Mouse (Mus musculus): ENCODE data around the gene Itga8. TPM values are rescaled to one million over a fixed set of nuclear protein-coding genes. Genes with fewer than 3 reads are reported as not detected.
A peak's percentile ranks its signal among the peaks of the same experiment; 100 is the strongest.

Itga8 gene
- polyA plus RNA-seq, 1 experiment from 2014 or later, result 37.4 TPM

DNA sequence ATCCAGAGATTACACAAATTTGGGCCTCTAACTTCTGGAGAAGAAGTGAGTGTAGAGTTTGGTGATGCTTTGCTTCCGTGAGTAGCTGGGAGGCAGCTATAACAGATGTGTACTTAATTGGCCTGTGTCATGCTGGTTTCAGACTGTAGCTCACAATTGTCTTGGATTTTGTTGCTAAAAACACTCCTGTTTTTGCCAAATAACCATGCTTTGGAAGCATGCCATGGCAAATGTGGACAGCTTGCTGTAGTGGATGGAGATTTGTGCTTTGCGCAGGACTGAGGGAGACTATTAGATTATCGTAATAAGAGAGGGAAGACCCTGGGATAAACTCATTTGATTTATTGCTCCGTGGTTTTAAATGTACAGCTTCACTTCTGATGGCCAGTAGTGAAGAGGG lies 16.3 kb upstream of the Itga8 start:
- TF ChIP-seq CTCF (IDR thresholded peaks at IDR 0.05; ENCODE audit: low read depth), result no peak
- Histone ChIP-seq H3K27me3 (ENCODE audit: insufficient read depth, low read length) (no peaks in the 10 kb centered on the region), H3K9ac (ENCODE audit: low read depth, low read length) (no peak overlapping the region), H3K9me3 (replicated peaks; ENCODE audit: low read length) (no peaks in the 10 kb centered on the region), H3K4me2 (ENCODE audit: low read length) (no peak overlapping the region), H3K4me1 (replicated peaks; ENCODE audit: insufficient read depth, low read length) (no peaks in the 10 kb centered on the region), H3K4me3 (replicated peaks; ENCODE audit: low read depth, low read length) (no peak overlapping the region), H3K36me3 (ENCODE audit: insufficient read depth, low read length) (no peaks in the 10 kb centered on the region), H3K27ac (no peak overlapping the region)
- ATAC-seq (replicated peaks; ENCODE audit: low FRiP score, low read depth), result no peak
- 69% methylated on average over 4 of the region's 4 CpGs for WGBS
- DNase-seq (ENCODE audit: low spot score), result no peak

DNA sequence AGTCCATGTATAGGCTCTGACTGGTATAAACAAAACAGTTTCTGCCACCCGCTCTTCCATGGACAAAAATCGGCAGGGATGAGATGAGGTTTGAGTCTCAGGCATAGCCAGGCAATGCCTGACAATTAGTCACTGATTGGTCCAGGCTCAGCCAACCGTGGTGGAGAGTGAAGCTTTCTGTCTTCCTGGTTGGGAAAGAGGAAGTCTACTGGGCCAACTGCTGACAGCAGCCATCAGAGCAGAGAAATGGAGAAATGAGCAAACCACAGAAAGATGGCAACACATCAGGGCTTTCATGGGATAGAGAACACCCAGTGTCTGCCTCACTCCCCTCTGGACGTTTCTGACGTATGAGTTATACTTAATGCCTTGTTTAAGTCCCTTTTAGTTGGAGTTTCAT lies 15.6 kb upstream of the Itga8 start:
- no peak; the same call in 1 of the 2 replicates for ATAC-seq (replicated peaks; ENCODE audit: low FRiP score, low read depth)
- Histone ChIP-seq H3K27ac (no peak overlapping the region), H3K36me3 (ENCODE audit: insufficient read depth, low read length) (no peaks in the 10 kb centered on the region), H3K4me3 (replicated peaks; ENCODE audit: low read depth, low read length) (no peak overlapping the region), H3K4me1 (replicated peaks; ENCODE audit: insufficient read depth, low read length) (no peaks in the 10 kb centered on the region), H3K4me2 (ENCODE audit: low read length) (no peak overlapping the region), H3K9ac (ENCODE audit: low read depth, low read length) (no peak overlapping the region), H3K27me3 (ENCODE audit: insufficient read depth, low read length) (no peaks in the 10 kb centered on the region), H3K9me3 (replicated peaks; ENCODE audit: low read length) (no peaks in the 10 kb centered on the region)
- DNase-seq (ENCODE audit: low spot score), result no peak
- WGBS, result 72% methylated on average over 5 of the region's 5 CpGs
- TF ChIP-seq CTCF (IDR thresholded peaks at IDR 0.05; ENCODE audit: low read depth), result no peak

DNA sequence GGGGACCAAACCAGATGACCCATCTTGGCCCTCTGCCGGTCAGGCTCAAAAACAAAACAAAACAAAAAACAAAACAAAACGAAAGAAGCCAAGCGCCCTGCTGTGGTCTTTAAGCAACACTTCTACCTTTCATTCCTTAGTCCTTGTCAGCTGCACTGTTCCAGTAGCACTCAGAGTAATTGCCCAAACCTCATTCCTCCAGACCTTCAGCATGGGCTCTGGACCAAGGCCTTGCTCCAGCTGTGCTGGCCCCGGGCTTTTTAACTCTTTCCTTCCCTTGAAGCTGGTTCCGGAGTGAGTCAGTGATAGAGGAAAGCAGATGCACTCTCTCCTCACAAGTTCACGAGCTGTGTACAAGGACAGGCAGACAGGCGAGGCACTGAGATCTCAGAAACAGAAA lies 14.6 kb upstream of the Itga8 start:
- WGBS, result 34% methylated on average over 7 of the region's 7 CpGs
- TF ChIP-seq CTCF (IDR thresholded peaks at IDR 0.05; ENCODE audit: low read depth), result no peak
- DNase-seq (ENCODE audit: low spot score) (no peak), ATAC-seq (replicated peaks; ENCODE audit: low FRiP score, low read depth) (no peak)
- Histone ChIP-seq H3K4me2 (ENCODE audit: low read length) (no peak overlapping the region), H3K9ac (ENCODE audit: low read depth, low read length) (no peak overlapping the region), H3K4me1 (replicated peaks; ENCODE audit: insufficient read depth, low read length) (no peaks in the 10 kb centered on the region), H3K27me3 (ENCODE audit: insufficient read depth, low read length) (no peaks in the 10 kb centered on the region), H3K9me3 (replicated peaks; ENCODE audit: low read length) (no peaks in the 10 kb centered on the region), H3K4me3 (replicated peaks; ENCODE audit: low read depth, low read length) (no peak overlapping the region), H3K27ac (no peak overlapping the region), H3K36me3 (ENCODE audit: insufficient read depth, low read length) (no peaks in the 10 kb centered on the region)

DNA sequence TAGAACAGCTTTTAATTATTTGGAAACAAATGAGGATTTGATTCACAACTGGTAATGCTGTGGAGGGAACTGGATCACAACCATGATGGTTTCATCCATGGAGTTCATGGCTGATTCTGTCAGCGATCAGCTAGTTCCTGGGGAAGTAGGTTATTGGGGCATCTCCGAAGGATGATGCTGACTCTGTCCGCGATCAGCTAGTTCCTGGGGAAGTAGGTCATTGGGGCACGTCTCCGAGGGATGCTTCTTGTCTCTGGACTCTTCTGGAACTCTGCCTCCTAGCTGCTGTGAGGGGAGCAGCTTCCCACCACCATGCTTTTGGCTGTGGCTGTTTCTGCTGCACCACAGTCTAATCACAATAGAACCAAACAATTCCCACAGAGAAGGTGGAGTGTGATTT lies 12.3 kb upstream of the Itga8 start:
- H3K27ac ChIP-seq, result no peak overlapping the region
- no peak overlapping the region for H3K9ac ChIP-seq (ENCODE audit: low read depth, low read length)
- no peaks in the 10 kb centered on the region for H3K4me1 ChIP-seq (replicated peaks; ENCODE audit: insufficient read depth, low read length)
- DNase-seq (ENCODE audit: low spot score), result no peak
- WGBS, result 73% methylated on average over 6 of the region's 6 CpGs
- no peak overlapping the region for H3K4me3 ChIP-seq (replicated peaks; ENCODE audit: low read depth, low read length)
- H3K9me3 ChIP-seq (replicated peaks; ENCODE audit: low read length), result no peaks in the 10 kb centered on the region
- no peaks in the 10 kb centered on the region for H3K36me3 ChIP-seq (ENCODE audit: insufficient read depth, low read length)
- TF ChIP-seq CTCF (IDR thresholded peaks at IDR 0.05; ENCODE audit: low read depth), result no peak
- no peak for ATAC-seq (replicated peaks; ENCODE audit: low FRiP score, low read depth)
- no peaks in the 10 kb centered on the region for H3K27me3 ChIP-seq (ENCODE audit: insufficient read depth, low read length)
- H3K4me2 ChIP-seq (ENCODE audit: low read length), result no peak overlapping the region

DNA sequence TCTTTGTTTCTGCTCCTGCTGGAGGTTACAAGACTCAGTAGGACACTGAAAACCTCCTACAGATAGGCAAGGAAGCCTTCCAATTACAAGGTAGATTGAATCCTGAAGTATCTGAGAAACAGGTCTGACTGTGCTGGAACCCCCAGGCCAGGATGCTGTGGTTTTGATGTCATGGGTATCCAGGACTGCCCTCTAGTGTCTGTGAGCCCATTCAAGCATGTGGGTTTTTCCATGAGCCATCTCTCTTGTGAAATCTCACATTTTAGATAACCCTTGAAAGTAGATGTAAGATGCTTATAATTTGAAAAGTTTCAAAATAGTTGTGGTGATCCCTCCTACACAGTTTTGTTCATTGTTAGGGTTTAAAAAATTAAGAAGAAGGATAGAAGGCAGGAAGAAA lies 6.7 kb upstream of the Itga8 start:
- no peaks in the 10 kb centered on the region for H3K4me1 ChIP-seq (replicated peaks; ENCODE audit: insufficient read depth, low read length)
- H3K36me3 ChIP-seq (ENCODE audit: insufficient read depth, low read length), result no peaks in the 10 kb centered on the region
- H3K9ac ChIP-seq (ENCODE audit: low read depth, low read length), result no peak overlapping the region
- H3K27me3 ChIP-seq (ENCODE audit: insufficient read depth, low read length), result no peaks in the 10 kb centered on the region
- no peak for ATAC-seq (replicated peaks; ENCODE audit: low FRiP score, low read depth)
- H3K9me3 ChIP-seq (replicated peaks; ENCODE audit: low read length), result no peaks in the 10 kb centered on the region
- TF ChIP-seq CTCF (IDR thresholded peaks at IDR 0.05; ENCODE audit: low read depth), result peak; percentile 48; the same call in 1 of the 2 replicates
- DNase-seq (ENCODE audit: low spot score), result no peak
- no peak overlapping the region for H3K27ac ChIP-seq
- H3K4me3 ChIP-seq (replicated peaks; ENCODE audit: low read depth, low read length), result no peak overlapping the region
- no peak overlapping the region for H3K4me2 ChIP-seq (ENCODE audit: low read length)

DNA sequence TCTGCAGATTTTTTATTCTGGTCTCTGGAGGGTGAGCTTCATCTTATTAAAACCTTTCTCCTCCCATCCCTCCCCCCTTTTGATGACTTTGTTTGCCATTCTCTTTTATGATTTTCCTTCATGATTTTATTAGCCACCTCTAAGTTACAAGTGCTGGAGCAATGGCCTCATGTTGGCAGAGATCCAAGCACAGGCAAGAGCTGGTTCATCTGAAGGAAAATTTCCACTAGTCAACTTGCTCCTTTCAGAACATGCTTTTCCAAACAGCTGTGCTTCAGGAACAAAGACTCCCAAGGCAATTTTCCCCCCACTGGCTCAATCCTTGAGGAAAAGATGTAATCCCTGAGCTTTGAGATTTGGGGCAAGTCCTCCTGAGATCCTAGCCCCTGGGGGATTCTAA lies 5.6 kb upstream of the Itga8 start:
- peak; percentile 48 for DNase-seq (ENCODE audit: low spot score)
- H3K4me3 ChIP-seq (replicated peaks; ENCODE audit: low read depth, low read length), result no peak overlapping the region
- H3K27me3 ChIP-seq (ENCODE audit: insufficient read depth, low read length), result no peaks in the 10 kb centered on the region
- no peak overlapping the region for H3K9ac ChIP-seq (ENCODE audit: low read depth, low read length)
- H3K36me3 ChIP-seq (ENCODE audit: insufficient read depth, low read length), result no peaks in the 10 kb centered on the region
- no peak for ATAC-seq (replicated peaks; ENCODE audit: low FRiP score, low read depth)
- no peak for TF ChIP-seq CTCF (IDR thresholded peaks at IDR 0.05; ENCODE audit: low read depth)
- H3K9me3 ChIP-seq (replicated peaks; ENCODE audit: low read length), result no peaks in the 10 kb centered on the region
- H3K27ac ChIP-seq, result no peak overlapping the region
- no peak overlapping the region for H3K4me2 ChIP-seq (ENCODE audit: low read length)
- H3K4me1 ChIP-seq (replicated peaks; ENCODE audit: insufficient read depth, low read length), result no peaks in the 10 kb centered on the region

DNA sequence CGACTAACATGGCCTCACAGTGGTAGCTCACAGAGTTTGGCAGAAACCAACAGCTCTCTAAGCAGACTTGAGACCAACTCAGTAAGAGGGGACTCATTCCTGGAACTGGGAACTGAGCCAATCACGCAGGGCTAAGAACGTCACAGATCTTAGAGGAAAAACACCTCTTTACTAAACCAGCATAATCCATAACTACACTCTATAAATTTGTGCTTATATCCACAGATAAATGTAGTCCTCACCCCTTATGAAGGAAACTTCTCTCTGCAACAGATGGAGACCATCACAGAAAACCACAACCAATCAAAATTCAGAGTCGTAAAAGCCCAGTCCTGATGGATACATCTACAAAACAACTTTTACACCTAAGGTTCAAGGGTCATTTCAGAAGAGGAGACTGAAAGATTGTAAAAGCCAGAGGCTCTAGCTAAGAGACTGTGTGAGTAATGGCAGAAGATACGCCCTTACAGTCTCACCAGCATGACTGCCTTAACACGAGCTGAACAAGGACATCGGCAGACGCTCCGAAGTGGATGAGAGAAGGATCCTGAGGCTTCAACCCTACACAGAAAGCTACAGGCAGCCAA lies 3.4 kb upstream of the Itga8 start:
- Histone ChIP-seq H3K36me3 (ENCODE audit: insufficient read depth, low read length) (no peaks in the 10 kb centered on the region), H3K9me3 (replicated peaks; ENCODE audit: low read length) (no peaks in the 10 kb centered on the region), H3K27ac (no peak overlapping the region), H3K4me1 (replicated peaks; ENCODE audit: insufficient read depth, low read length) (no peaks in the 10 kb centered on the region), H3K27me3 (ENCODE audit: insufficient read depth, low read length) (no peaks in the 10 kb centered on the region), H3K9ac (ENCODE audit: low read depth, low read length) (no peak overlapping the region), H3K4me2 (ENCODE audit: low read length) (no peak overlapping the region), H3K4me3 (replicated peaks; ENCODE audit: low read depth, low read length) (no peak overlapping the region)
- 54% methylated on average over 9 of the region's 9 CpGs for WGBS
- DNase-seq (ENCODE audit: low spot score) (no peak), ATAC-seq (replicated peaks; ENCODE audit: low FRiP score, low read depth) (no peak)
- TF ChIP-seq CTCF (IDR thresholded peaks at IDR 0.05; ENCODE audit: low read depth), result no peak

All from kidney, postnatal 0 days (tissue).